Mouse (Mus musculus): ENCODE results near the gene Klre1.
"Not testable (repeated sequence)": the region's sequence is repeated elsewhere in the genome, so short reads cannot be mapped to it uniquely, and the experiment has no call there.

DNA sequence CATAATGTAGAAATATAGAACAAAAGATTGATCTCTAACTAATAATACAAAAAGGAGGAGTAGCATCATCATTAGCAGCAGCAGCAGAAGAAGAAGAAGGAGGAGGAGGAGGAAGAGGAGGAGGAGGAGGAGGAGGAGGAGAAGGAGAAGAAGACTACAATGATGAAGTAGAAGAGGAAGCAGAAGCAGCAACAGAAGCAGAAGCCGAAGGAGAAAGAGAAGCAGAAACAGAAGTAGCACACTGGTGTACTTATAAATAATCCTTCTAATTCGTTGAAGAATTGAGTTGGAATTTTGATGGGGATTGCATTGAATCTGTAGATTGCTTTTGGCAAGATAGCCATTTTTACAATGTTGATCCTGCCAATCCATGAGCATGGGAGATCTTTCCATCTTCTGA lies 53.3 kb downstream of the Klre1 start:
- not testable (repeated sequence) for TF ChIP-seq POLR2A, CTCF (IDR thresholded peaks at IDR 0.05; ENCODE audit: insufficient read depth, low read depth, low read length)

Data from olfactory bulb, adult 2 months (tissue).